Mouse (Mus musculus) forebrain, postnatal 0 days (tissue): ENCODE data around the gene Dynlt1a. TPM values are rescaled to one million over a fixed set of nuclear protein-coding genes. Genes with fewer than 3 reads are reported as not detected.
"Not testable (repeated sequence)": the region's sequence is repeated elsewhere in the genome, so short reads cannot be mapped to it uniquely, and the experiment has no call there.

ENCODE experiments used
- ATAC-seq: fragments of 200-750 bp; cut with Nextera tagmentation; 2 replicates; pipeline ENCODE4 v1.8.0; 2017; ENCODE audit warnings: mild to moderate bottlenecking, moderate library complexity
- DNase-seq: peaks from one replicate; pipeline ENCODE4 v3.0.0-alpha.2; 2015
- H3K27ac ChIP-seq: fragments of 300-500 bp; sonication (generic); 2 replicates; pipeline ENCODE4 v1.5.1; 2014; ENCODE audit warnings: low read depth, mild to moderate bottlenecking, antibody characterized with exemption, low read length, moderate library complexity, mixed read lengths
- H3K27me3 ChIP-seq: fragments of 300-500 bp; sonication (generic); 2 replicates; pipeline ENCODE4 v1.6.1; 2014; ENCODE audit warnings: mild to moderate bottlenecking, low read length, mixed read lengths; ENCODE audit not compliant: insufficient read depth
- H3K36me3 ChIP-seq: fragments of 300-500 bp; sonication (generic); 2 replicates; pipeline ENCODE4 v1.6.1; 2014; ENCODE audit warnings: mild to moderate bottlenecking, moderate library complexity; ENCODE audit not compliant: insufficient read depth
- H3K4me1 ChIP-seq: fragments of 300-500 bp; sonication (generic); 2 replicates; pipeline ENCODE4 v1.6.1; 2014; ENCODE audit warnings: antibody characterized with exemption; ENCODE audit not compliant: insufficient read depth
- H3K4me2 ChIP-seq: fragments of 300-500 bp; sonication (generic); 2 replicates; pipeline ENCODE4 v1.6.1; 2014; ENCODE audit warnings: low read depth, mild to moderate bottlenecking, moderate library complexity
- H3K4me3 ChIP-seq: fragments of 300-500 bp; sonication (generic); 2 replicates; pipeline ENCODE4 v1.5.1; 2014; ENCODE audit warnings: low read depth, low read length, mixed read lengths
- H3K9ac ChIP-seq: fragments of 300-500 bp; sonication (generic); 2 replicates; pipeline ENCODE4 v1.6.1; 2014; ENCODE audit warnings: mild to moderate bottlenecking
- H3K9me3 ChIP-seq: fragments of 300-500 bp; sonication (generic); 2 replicates; pipeline ENCODE4 v1.6.1; 2016; ENCODE audit warnings: low read length
- WGBS: fragments of 180-500 bp; shearing (Covaris S2); extraction: QIAGEN DNeasy Blood & Tissue Kit; methylation state at CpG from one replicate; pipeline ENCODE4 v1.1.7; 2014; 5-methylcytosine and 5-hydroxymethylcytosine counted together
- polyA plus RNA-seq: library from polyadenylated mRNA; unstranded; fragments of >200 nt; fragmentation: Nextera tagmentation; extraction: Ambion mirVana; gene quantifications from 2 replicates; pipeline ENCODE4 v1.2.1, GENCODE M21; 2015
- total RNA-seq: library from RNA; depleted of rRNA; stranded (reverse); fragments of >200 nt; gene quantifications from 2 replicates; pipeline ENCODE4 v1.2.3, GENCODE M21; 2014; rRNA removed

Gene Dynlt1a
- total and polyA plus RNA-seq, 2 experiments from 2014 or later: 27.3 to 33.4 TPM

GRCm38 (mm10) chr17:6269876-6270831, 47.1 kb downstream of the Dynlt1a start:
- ATAC-seq (peak; percentile 91), DNase-seq (peak; percentile 45)
- not testable (repeated sequence) for H3K27me3 ChIP-seq, H3K9me3 ChIP-seq, H3K36me3 ChIP-seq, H3K4me1 ChIP-seq, H3K27ac ChIP-seq
- Histone ChIP-seq H3K9ac (peak overlapping the region; percentile 57), H3K4me3 (peak overlapping the region; percentile 43), H3K4me2 (peak overlapping the region; percentile 64)
- WGBS: under 1% methylated on average over 52 of the region's 84 CpGs

GRCm38 (mm10) chr17:6257070-6257456, 60.2 kb downstream of the Dynlt1a start:
- not testable (repeated sequence) for H3K27me3 ChIP-seq, H3K4me1 ChIP-seq, H3K9me3 ChIP-seq, H3K27ac ChIP-seq, H3K36me3 ChIP-seq
- Histone ChIP-seq H3K9ac (peak overlapping the region; percentile 46), H3K4me3 (peak overlapping the region; percentile 30), H3K4me2 (peak overlapping the region; percentile 41)
- peak; percentile 80 for ATAC-seq
- DNase-seq: peak; percentile 5
- 0% methylated on average over 11 of the region's 20 CpGs for WGBS

GRCm38 (mm10) chr17:6256400-6257069, 60.8 kb downstream of the Dynlt1a start, which contains the start of gene Tmem181a:
Gene Tmem181a (plus strand): TSS chr17:6256860.
- not testable (repeated sequence) for H3K27me3 ChIP-seq, DNase-seq, H3K27ac ChIP-seq, H3K36me3 ChIP-seq, H3K4me1 ChIP-seq, H3K9me3 ChIP-seq
- peak; percentile 94 for ATAC-seq
- WGBS: under 1% methylated on average over 15 of the region's 51 CpGs
- Histone ChIP-seq H3K4me2 (peak within 1 kb of the TSS; percentile 41), H3K9ac (peak within 1 kb of the TSS; percentile 46), H3K4me3 (peak within 1 kb of the TSS; percentile 30)

Other genes with a start within 250 kb of the Dynlt1a start
- 14.7 and 20.3 TPM in 2 replicates for gene Serac1, start 237.8 kb downstream of the Dynlt1a start, total RNA-seq
- 3.1 and 6.2 TPM in 2 replicates for gene Serac1, start 237.8 kb downstream of the Dynlt1a start, polyA plus RNA-seq
- 81.9 and 93.2 TPM in 2 replicates for gene Gtf2h5, start 237.7 kb downstream of the Dynlt1a start, total RNA-seq
- 240 and 271 TPM in 2 replicates for gene Gtf2h5, start 237.7 kb downstream of the Dynlt1a start, polyA plus RNA-seq
- 380 and 417 TPM in 2 replicates for gene Tulp4, start 211.1 kb downstream of the Dynlt1a start, total RNA-seq
- gene Tulp4, start 211.1 kb downstream of the Dynlt1a start, polyA plus RNA-seq: 82.4 and 92.0 TPM in 2 replicates
- 62.2 and 71.9 TPM in 2 replicates for gene Tmem181a, start 60.6 kb downstream of the Dynlt1a start, total RNA-seq
- 40.3 and 59.0 TPM in 2 replicates for gene Tmem181a, start 60.6 kb downstream of the Dynlt1a start, polyA plus RNA-seq
- gene Dynlt1b, start 112.6 kb upstream of the Dynlt1a start, total RNA-seq: 431 and 543 TPM in 2 replicates
- 1,167 and 1,337 TPM in 2 replicates for gene Dynlt1b, start 112.6 kb upstream of the Dynlt1a start, polyA plus RNA-seq